Mouse (Mus musculus): Measurements from ENCODE around the gene Phf13.

Phf13 gene

GRCm38 (mm10) chr4:151980699-151981098 is 15.4 kb downstream of the Phf13 start:
- Histone ChIP-seq H3K4me1 (replicated peaks; ENCODE audit: low read depth, low read length) (peaks cover 66% of the 10 kb centered on the region), H3K9me3 (ENCODE audit: low read length) (no peaks in the 10 kb centered on the region), H3K4me3 (replicated peaks; ENCODE audit: low read length) (no peak overlapping the region), H3K27me3 (ENCODE audit: insufficient read depth, low read length) (no peaks in the 10 kb centered on the region), H3K36me3 (ENCODE audit: insufficient read depth, low read length) (peaks cover 87% of the 10 kb centered on the region)
- no peak for TF ChIP-seq NANOG (IDR thresholded peaks at IDR 0.05; ENCODE audit: borderline replicate concordance, low read length)
- no peak for TF ChIP-seq POU5F1 (IDR thresholded peaks at IDR 0.05; ENCODE audit: borderline replicate concordance, low read length)
- TF ChIP-seq CTCF (conservative IDR thresholded peaks at IDR 0.05; ENCODE audit: low read length) = peak; percentile 36

GRCm38 (mm10) chr4:151977748-151978147 is 18.3 kb downstream of the Phf13 start:
- Histone ChIP-seq H3K9me3 (ENCODE audit: low read length) (no peaks in the 10 kb centered on the region), H3K36me3 (ENCODE audit: insufficient read depth, low read length) (peaks cover 97% of the 10 kb centered on the region), H3K27me3 (ENCODE audit: insufficient read depth, low read length) (no peaks in the 10 kb centered on the region), H3K4me1 (replicated peaks; ENCODE audit: low read depth, low read length) (peaks cover 64% of the 10 kb centered on the region), H3K4me3 (replicated peaks; ENCODE audit: low read length) (0 out of 2 replicates have a peak overlapping the region, but pooled peaks have one; percentile 10)
- TF ChIP-seq POU5F1 (IDR thresholded peaks at IDR 0.05; ENCODE audit: borderline replicate concordance, low read length) (no peak), CTCF (conservative IDR thresholded peaks at IDR 0.05; ENCODE audit: low read length) (peak; percentile 98), NANOG (IDR thresholded peaks at IDR 0.05; ENCODE audit: borderline replicate concordance, low read length) (no peak)

GRCm38 (mm10) chr4:151975441-151975840 is 20.6 kb downstream of the Phf13 start:
- Histone ChIP-seq H3K27me3 (ENCODE audit: insufficient read depth, low read length) (no peaks in the 10 kb centered on the region), H3K9me3 (ENCODE audit: low read length) (no peaks in the 10 kb centered on the region), H3K4me1 (replicated peaks; ENCODE audit: low read depth, low read length) (peaks cover 56% of the 10 kb centered on the region), H3K36me3 (ENCODE audit: insufficient read depth, low read length) (peaks cover 95% of the 10 kb centered on the region), H3K4me3 (replicated peaks; ENCODE audit: low read length) (no peak overlapping the region)
- TF ChIP-seq CTCF (conservative IDR thresholded peaks at IDR 0.05; ENCODE audit: low read length) (peak; percentile 75), POU5F1 (IDR thresholded peaks at IDR 0.05; ENCODE audit: borderline replicate concordance, low read length) (no peak)

GRCm38 (mm10) chr4:151972221-151972967 is 23.7 kb downstream of the Phf13 start:
- Histone ChIP-seq H3K36me3 (ENCODE audit: insufficient read depth, low read length) (peaks cover 89% of the 10 kb centered on the region), H3K27me3 (ENCODE audit: insufficient read depth, low read length) (no peaks in the 10 kb centered on the region), H3K9me3 (ENCODE audit: low read length) (no peaks in the 10 kb centered on the region), H3K4me3 (replicated peaks; ENCODE audit: low read length) (no peak overlapping the region), H3K4me1 (replicated peaks; ENCODE audit: low read depth, low read length) (peaks cover 73% of the 10 kb centered on the region)
- peak; percentile 78 for TF ChIP-seq CTCF (conservative IDR thresholded peaks at IDR 0.05; ENCODE audit: low read length)
- TF ChIP-seq POU5F1 (IDR thresholded peaks at IDR 0.05; ENCODE audit: borderline replicate concordance, low read length) = no peak

GRCm38 (mm10) chr4:151968204-151968921 is 27.7 kb downstream of the Phf13 start:
- peaks cover 55% of the 10 kb centered on the region for H3K4me1 ChIP-seq (replicated peaks; ENCODE audit: low read depth, low read length)
- peaks cover 87% of the 10 kb centered on the region for H3K36me3 ChIP-seq (ENCODE audit: insufficient read depth, low read length)
- H3K4me3 ChIP-seq (replicated peaks; ENCODE audit: low read length) = peak overlapping the region; percentile 56
- H3K9me3 ChIP-seq (ENCODE audit: low read length) = no peaks in the 10 kb centered on the region
- TF ChIP-seq CTCF (conservative IDR thresholded peaks at IDR 0.05; ENCODE audit: low read length) = no peak
- TF ChIP-seq NANOG (IDR thresholded peaks at IDR 0.05; ENCODE audit: borderline replicate concordance, low read length) = no peak
- no peaks in the 10 kb centered on the region for H3K27me3 ChIP-seq (ENCODE audit: insufficient read depth, low read length)

- Histone ChIP-seq H3K4me1 (replicated peaks; ENCODE audit: low read depth, low read length) (peaks cover 50% of the 10 kb centered on the region), H3K9me3 (ENCODE audit: low read length) (no peaks in the 10 kb centered on the region), H3K36me3 (ENCODE audit: insufficient read depth, low read length) (peaks cover 92% of the 10 kb centered on the region), H3K4me3 (replicated peaks; ENCODE audit: low read length) (no peak overlapping the region), H3K27me3 (ENCODE audit: insufficient read depth, low read length) (no peaks in the 10 kb centered on the region)
- no peak for TF ChIP-seq NANOG (IDR thresholded peaks at IDR 0.05; ENCODE audit: borderline replicate concordance, low read length)
- no peak for TF ChIP-seq POU5F1 (IDR thresholded peaks at IDR 0.05; ENCODE audit: borderline replicate concordance, low read length)
- no peak for TF ChIP-seq CTCF (conservative IDR thresholded peaks at IDR 0.05; ENCODE audit: low read length)
Measured at GRCm38 (mm10) chr4:151962817-151963216, 33.2 kb downstream of the Phf13 start.

- Histone ChIP-seq H3K36me3 (ENCODE audit: insufficient read depth, low read length) (peaks cover 96% of the 10 kb centered on the region), H3K4me3 (replicated peaks; ENCODE audit: low read length) (no peak overlapping the region), H3K4me1 (replicated peaks; ENCODE audit: low read depth, low read length) (peaks cover 43% of the 10 kb centered on the region), H3K9me3 (ENCODE audit: low read length) (no peaks in the 10 kb centered on the region), H3K27me3 (ENCODE audit: insufficient read depth, low read length) (no peaks in the 10 kb centered on the region)
- TF ChIP-seq POU5F1 (IDR thresholded peaks at IDR 0.05; ENCODE audit: borderline replicate concordance, low read length) = no peak
- TF ChIP-seq CTCF (conservative IDR thresholded peaks at IDR 0.05; ENCODE audit: low read length) = no peak
- TF ChIP-seq NANOG (IDR thresholded peaks at IDR 0.05; ENCODE audit: borderline replicate concordance, low read length) = no peak
Measured at GRCm38 (mm10) chr4:151960513-151960854, 35.6 kb downstream of the Phf13 start.

- no peaks in the 10 kb centered on the region for H3K27me3 ChIP-seq (ENCODE audit: insufficient read depth, low read length)
- TF ChIP-seq NANOG (IDR thresholded peaks at IDR 0.05; ENCODE audit: borderline replicate concordance, low read length) (no peak), POU5F1 (IDR thresholded peaks at IDR 0.05; ENCODE audit: borderline replicate concordance, low read length) (no peak), CTCF (conservative IDR thresholded peaks at IDR 0.05; ENCODE audit: low read length) (no peak)
- H3K4me3 ChIP-seq (replicated peaks; ENCODE audit: low read length) = no peak overlapping the region
- no peaks in the 10 kb centered on the region for H3K9me3 ChIP-seq (ENCODE audit: low read length)
- H3K4me1 ChIP-seq (replicated peaks; ENCODE audit: low read depth, low read length) = peaks cover 43% of the 10 kb centered on the region
- peaks cover 96% of the 10 kb centered on the region for H3K36me3 ChIP-seq (ENCODE audit: insufficient read depth, low read length)
Measured at GRCm38 (mm10) chr4:151959849-151960512, 36.1 kb downstream of the Phf13 start.

All from E14TG2a.4 (cell line).